Mouse (Mus musculus) thymus, adult 2 months (tissue): ENCODE data around the gene Smg1. TPM values are rescaled to one million over a fixed set of nuclear protein-coding genes. Genes with fewer than 3 reads are reported as not detected.

ENCODE experiments used
- DNase-seq: peaks from one replicate; pipeline ENCODE4 v3.0.0; 2021
- H3K27ac ChIP-seq: fragments of 200-500 bp; 2 replicates; pipeline ENCODE4 v1.5.1; 2012; ENCODE audit warnings: low read length, control low read depth; ENCODE audit not compliant: control insufficient read depth, insufficient read depth
- H3K27me3 ChIP-seq: fragments of 200-500 bp; 2 replicates; pipeline ENCODE4 v1.6.1; 2012; ENCODE audit warnings: mild to moderate bottlenecking, low read length, moderate library complexity, mixed read lengths; ENCODE audit not compliant: control insufficient read depth, insufficient read depth
- H3K36me3 ChIP-seq: fragments of 200-500 bp; 2 replicates; pipeline ENCODE4 v1.6.1; 2012; ENCODE audit warnings: mild to moderate bottlenecking, low read length, moderate library complexity; ENCODE audit not compliant: control insufficient read depth, insufficient read depth
- H3K4me1 ChIP-seq: fragments of 200-500 bp; replicated peaks from 2 replicates; pipeline ENCODE4 v1.6.1; 2012; ENCODE audit warnings: low read length; ENCODE audit not compliant: control insufficient read depth, insufficient read depth
- H3K4me3 ChIP-seq: fragments of 200-500 bp; 2 replicates; pipeline ENCODE4 v1.5.1; 2012; ENCODE audit warnings: mild to moderate bottlenecking, low read length, control low read depth, moderate library complexity; ENCODE audit not compliant: control insufficient read depth, insufficient read depth
- CTCF ChIP-seq: fragments of 200-500 bp; IDR thresholded peaks from 2 replicates; pipeline ENCODE4 v1.5.1; 2012; ENCODE audit warnings: mild to moderate bottlenecking, control low read depth, low read length, moderate library complexity, borderline replicate concordance; ENCODE audit not compliant: control insufficient read depth, poor library complexity, insufficient read depth; ENCODE audit errors: extremely low read depth
- POLR2A ChIP-seq: fragments of 200-500 bp; IDR thresholded peaks from 2 replicates; pipeline ENCODE4 v1.6.1; 2012; ENCODE audit warnings: mild to moderate bottlenecking, low read length, control low read depth, moderate library complexity; ENCODE audit not compliant: control insufficient read depth, poor library complexity, insufficient read depth; ENCODE audit errors: extremely low read depth
- WGBS: fragments of 180-500 bp; shearing (Covaris S2); methylation state at CpG from one replicate; pipeline ENCODE4 v1.1.7; 2018; 5-methylcytosine and 5-hydroxymethylcytosine counted together
- polyA plus RNA-seq: library from polyadenylated mRNA; depleted of rRNA; stranded (reverse); fragments of >200 nt; gene quantifications from 2 replicates; pipeline ENCODE4 v1.2.3, GENCODE M21; 2012; rRNA removed

The Smg1 gene
- polyA plus RNA-seq, 1 experiment = 83.7 TPM

DNA sequence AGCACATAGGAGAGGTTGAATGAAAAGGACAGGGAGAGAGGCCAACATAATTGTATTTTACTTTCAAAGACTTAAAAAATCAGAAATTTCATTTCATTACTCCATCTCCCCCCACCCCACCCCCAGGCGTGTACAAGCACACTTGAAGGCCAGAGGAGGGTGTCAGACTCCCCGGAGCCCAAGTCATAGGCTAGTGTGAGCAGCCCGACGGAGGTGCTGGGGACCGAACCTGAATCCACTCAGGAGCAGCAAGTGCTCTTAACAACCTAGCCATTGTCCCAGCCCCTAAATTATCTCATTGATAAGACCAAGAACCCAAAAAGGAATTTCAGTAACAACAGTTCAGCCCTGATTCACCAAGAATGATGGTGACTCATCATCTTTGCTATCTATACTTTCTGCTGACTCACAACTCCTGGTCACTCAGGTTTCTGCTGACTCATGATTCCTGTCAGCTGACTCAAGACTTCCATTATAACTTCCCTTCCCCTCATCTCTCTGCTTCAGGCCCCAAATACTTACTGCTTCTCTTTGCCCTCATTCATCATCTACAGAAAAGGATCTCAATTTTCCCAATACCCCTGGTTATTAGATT is 138.9 kb downstream of the Smg1 start:
- Histone ChIP-seq H3K4me1 (no peaks in the 10 kb centered on the region), H3K36me3 (peaks cover 47% of the 10 kb centered on the region), H3K27ac (no peak overlapping the region), H3K4me3 (no peak overlapping the region), H3K27me3 (no peaks in the 10 kb centered on the region)
- 93% methylated on average over 5 of the region's 5 CpGs for WGBS
- no peak for DNase-seq
- no peak for TF ChIP-seq POLR2A
- TF ChIP-seq CTCF = no peak

DNA sequence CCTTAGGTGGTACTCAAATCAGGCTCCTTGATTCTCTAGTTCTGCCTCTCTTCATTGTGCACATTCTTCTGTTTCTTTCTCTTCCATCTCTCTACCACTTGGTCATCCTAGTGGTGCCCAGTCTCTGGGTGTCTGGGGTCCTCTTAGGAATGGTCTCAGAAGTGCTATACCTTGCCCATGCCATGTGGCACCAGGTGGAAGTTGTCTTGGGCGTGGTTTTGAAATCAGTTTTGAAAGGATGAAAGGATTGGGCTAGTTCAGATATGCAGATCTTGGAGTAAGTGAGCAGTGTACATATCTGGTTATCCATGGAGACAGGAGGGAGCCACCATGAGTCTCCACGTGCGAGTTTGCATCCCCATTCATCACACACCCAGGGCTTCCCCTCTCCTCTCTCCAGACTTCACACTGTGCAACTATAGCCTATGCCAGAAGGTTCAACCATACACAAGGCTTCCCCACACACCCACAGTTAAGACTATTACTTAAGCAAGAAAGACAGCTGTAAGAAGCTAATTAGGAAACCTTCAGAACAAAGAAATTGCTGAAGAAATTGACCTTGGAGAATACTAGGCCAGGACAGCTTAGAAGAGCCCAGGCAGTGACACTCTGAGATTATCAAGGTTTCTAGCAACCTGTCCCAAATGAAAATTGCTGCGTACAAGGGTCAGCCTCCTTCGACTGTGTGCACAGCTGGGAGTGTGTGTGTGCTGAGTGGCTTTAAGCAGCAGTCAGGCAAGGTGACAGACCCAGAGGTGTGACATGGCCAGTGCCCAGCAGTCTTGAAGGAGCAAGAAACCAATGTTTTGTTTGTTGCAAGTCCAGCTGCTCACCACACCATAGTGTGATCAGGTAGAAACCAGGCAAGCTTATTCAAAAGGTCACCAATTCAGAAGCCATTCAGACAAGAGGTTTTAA is 139.7 kb downstream of the Smg1 start:
- no peaks in the 10 kb centered on the region for H3K27me3 ChIP-seq
- H3K4me3 ChIP-seq = no peak overlapping the region
- no peak for TF ChIP-seq CTCF
- TF ChIP-seq POLR2A = no peak
- WGBS = 81% methylated on average over 5 of the region's 5 CpGs
- no peak overlapping the region for H3K27ac ChIP-seq
- H3K4me1 ChIP-seq = no peaks in the 10 kb centered on the region
- DNase-seq = no peak
- peaks cover 39% of the 10 kb centered on the region for H3K36me3 ChIP-seq

DNA sequence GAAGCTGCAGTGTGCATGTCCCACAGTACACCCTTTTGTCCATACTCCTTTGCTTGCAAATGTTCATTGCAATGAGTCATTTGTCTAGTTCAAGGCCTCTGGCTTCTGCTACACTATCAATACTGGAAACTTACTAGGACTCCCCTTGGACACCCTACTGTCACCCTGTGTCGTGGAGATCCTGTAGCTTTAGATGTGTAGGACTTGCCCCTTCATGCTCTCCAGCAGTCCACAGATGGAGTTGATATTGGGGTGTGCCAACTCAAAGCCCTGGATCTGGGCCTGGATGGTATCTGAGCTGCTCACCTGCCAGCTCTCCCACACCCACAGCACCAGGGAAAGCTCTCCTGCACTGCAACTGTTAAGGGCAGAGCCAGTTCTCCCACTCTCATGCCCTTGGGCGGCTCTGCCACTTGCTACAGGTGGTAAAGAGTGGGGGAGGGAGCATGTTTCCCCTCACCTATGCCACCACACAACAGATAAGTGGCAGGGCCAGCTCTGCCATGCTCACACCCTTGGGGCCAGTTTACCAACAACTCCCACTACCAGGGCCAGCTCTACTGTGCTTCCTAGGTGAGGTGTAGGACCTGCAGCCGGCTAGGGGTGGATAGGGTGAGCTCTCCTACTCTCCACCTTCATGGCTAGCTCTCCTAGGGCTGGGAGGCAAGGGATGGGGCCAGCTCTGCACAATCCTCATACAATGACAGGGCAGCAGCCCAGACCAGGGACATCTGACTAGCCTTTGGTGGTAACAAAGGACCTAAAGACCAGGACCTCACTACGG is 140.6 kb downstream of the Smg1 start:
- Histone ChIP-seq H3K27me3 (no peaks in the 10 kb centered on the region), H3K36me3 (peaks cover 30% of the 10 kb centered on the region), H3K4me3 (no peak overlapping the region), H3K27ac (no peak overlapping the region), H3K4me1 (no peaks in the 10 kb centered on the region)
- 68% methylated on average over 4 of the region's 4 CpGs for WGBS
- TF ChIP-seq POLR2A = no peak
- no peak for TF ChIP-seq CTCF
- no peak for DNase-seq

DNA sequence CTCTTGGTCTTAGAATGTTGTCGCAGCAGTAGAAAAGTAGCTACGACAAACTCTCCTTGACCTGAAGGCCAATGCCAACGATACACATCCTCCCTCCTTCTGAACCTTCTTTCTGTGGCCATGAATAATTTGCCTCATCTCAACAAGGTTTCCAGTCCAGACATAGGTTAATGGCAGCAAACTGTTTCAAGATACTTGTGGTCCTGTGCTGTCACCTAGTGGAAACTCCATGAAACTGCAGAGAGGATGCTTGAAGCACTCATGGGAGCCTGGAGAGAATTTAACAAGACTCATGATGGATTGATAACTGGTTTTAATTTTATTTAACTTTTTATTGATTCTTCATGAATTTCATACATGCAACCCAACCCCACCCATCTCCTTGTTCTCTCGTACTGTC is 141.2 kb downstream of the Smg1 start:
- Histone ChIP-seq H3K4me3 (no peak overlapping the region), H3K27me3 (no peaks in the 10 kb centered on the region), H3K36me3 (peaks cover 24% of the 10 kb centered on the region), H3K27ac (no peak overlapping the region), H3K4me1 (no peaks in the 10 kb centered on the region)
- DNase-seq = peak; percentile 27
- WGBS = 57% methylated on average over 4 of the region's 4 CpGs
- no peak for TF ChIP-seq POLR2A
- no peak for TF ChIP-seq CTCF

DNA sequence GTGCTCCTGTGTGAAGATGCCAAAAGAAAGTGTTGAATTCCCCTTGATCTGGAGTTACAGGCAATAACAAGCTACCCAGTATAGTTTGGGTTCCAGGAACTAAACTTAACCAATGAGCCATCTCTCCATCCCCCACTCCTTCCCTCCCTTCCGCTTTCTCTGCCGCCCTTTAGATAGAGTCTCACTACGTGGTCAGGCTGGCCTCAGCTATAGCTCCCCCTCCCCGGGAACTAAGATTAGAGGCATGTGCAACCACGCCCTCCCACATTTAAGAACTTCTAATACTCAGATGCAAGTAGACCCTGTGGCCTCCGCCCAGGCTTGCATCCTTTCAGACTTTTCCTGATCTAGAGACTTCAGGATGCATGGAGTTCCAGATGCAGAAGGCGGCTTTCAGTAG is 145.9 kb downstream of the Smg1 start:
- Histone ChIP-seq H3K27me3 (no peaks in the 10 kb centered on the region), H3K36me3 (no peaks in the 10 kb centered on the region), H3K4me3 (no peak overlapping the region), H3K27ac (no peak overlapping the region), H3K4me1 (no peaks in the 10 kb centered on the region)
- DNase-seq = no peak
- TF ChIP-seq POLR2A (no peak), CTCF (no peak)
- 58% methylated on average over 7 of the region's 7 CpGs for WGBS

Other genes starting within 250 kb of the Smg1 start
- 1,244 and 1,382 TPM in 2 replicates for gene Rps15a, start 127.5 kb downstream of the Smg1 start, polyA plus RNA-seq
- gene Arl6ip1, start 114.0 kb downstream of the Smg1 start, polyA plus RNA-seq = 216 and 232 TPM in 2 replicates
- 0.57 and 0.70 TPM in 2 replicates for gene Syt17, start 204.6 kb upstream of the Smg1 start, polyA plus RNA-seq
- 7.2 and 7.5 TPM in 2 replicates for gene Itpripl2, start 248.3 kb upstream of the Smg1 start, polyA plus RNA-seq